Mouse (Mus musculus) embryonic facial prominence, embryonic 10.5 days (tissue): ENCODE data around the gene Sec31b. TPM values are rescaled to one million over a fixed set of nuclear protein-coding genes. Genes with fewer than 3 reads are reported as not detected.

Source experiments
- DNase-seq: peaks from one replicate; pipeline ENCODE4 v3.0.0-alpha.2; 2017; ENCODE audit warnings: low spot score
- H3K27ac ChIP-seq: fragments of 300-500 bp; sonication (generic); replicated peaks from 2 replicates; pipeline ENCODE4 v1.5.1; 2016; ENCODE audit warnings: mild to moderate bottlenecking
- H3K27me3 ChIP-seq: fragments of 300-500 bp; sonication (generic); replicated peaks from 2 replicates; pipeline ENCODE4 v1.6.1; 2016; ENCODE audit warnings: low read depth, mild to moderate bottlenecking; ENCODE audit not compliant: poor library complexity, severe bottlenecking
- H3K36me3 ChIP-seq: fragments of 300-500 bp; sonication (generic); replicated peaks from 2 replicates; pipeline ENCODE4 v1.6.1; 2016; ENCODE audit warnings: mild to moderate bottlenecking, moderate library complexity
- H3K4me1 ChIP-seq: fragments of 300-500 bp; sonication (generic); 2 replicates; pipeline ENCODE4 v1.6.1; 2016
- H3K4me3 ChIP-seq: fragments of 300-500 bp; sonication (generic); 2 replicates; pipeline ENCODE4 v1.5.1; 2016; ENCODE audit warnings: mild to moderate bottlenecking, moderate library complexity
- H3K9me3 ChIP-seq: fragments of 300-500 bp; sonication (generic); 2 replicates; pipeline ENCODE4 v1.6.1; 2016; ENCODE audit warnings: mild to moderate bottlenecking
- WGBS: fragments of 180-500 bp; shearing (Covaris S2); methylation state at CpG from one replicate; pipeline ENCODE4 v1.1.7; 2016; 5-methylcytosine and 5-hydroxymethylcytosine counted together
- polyA plus RNA-seq: library from polyadenylated mRNA; unstranded; fragments of >200 nt; fragmentation: Nextera tagmentation; extraction: Ambion mirVana; gene quantifications from 2 replicates; pipeline ENCODE4 v1.2.1, GENCODE M21; 2016

The Sec31b gene
- polyA plus RNA-seq, 1 experiment from 2014 or later = 0.66 TPM

- H3K4me1 ChIP-seq = peaks cover 25% of the 10 kb centered on the region
- no peaks in the 10 kb centered on the region for H3K9me3 ChIP-seq
- H3K27ac ChIP-seq = no peak overlapping the region
- no peak overlapping the region for H3K4me3 ChIP-seq
- no peaks in the 10 kb centered on the region for H3K36me3 ChIP-seq
- WGBS = 30% methylated on average over 7 of the region's 7 CpGs
- H3K27me3 ChIP-seq = peaks cover 96% of the 10 kb centered on the region
- peak; percentile 33 for DNase-seq
Observed at GRCm38 (mm10) chr19:44519152-44519551, 26.5 kb downstream of the Sec31b start.

DNA sequence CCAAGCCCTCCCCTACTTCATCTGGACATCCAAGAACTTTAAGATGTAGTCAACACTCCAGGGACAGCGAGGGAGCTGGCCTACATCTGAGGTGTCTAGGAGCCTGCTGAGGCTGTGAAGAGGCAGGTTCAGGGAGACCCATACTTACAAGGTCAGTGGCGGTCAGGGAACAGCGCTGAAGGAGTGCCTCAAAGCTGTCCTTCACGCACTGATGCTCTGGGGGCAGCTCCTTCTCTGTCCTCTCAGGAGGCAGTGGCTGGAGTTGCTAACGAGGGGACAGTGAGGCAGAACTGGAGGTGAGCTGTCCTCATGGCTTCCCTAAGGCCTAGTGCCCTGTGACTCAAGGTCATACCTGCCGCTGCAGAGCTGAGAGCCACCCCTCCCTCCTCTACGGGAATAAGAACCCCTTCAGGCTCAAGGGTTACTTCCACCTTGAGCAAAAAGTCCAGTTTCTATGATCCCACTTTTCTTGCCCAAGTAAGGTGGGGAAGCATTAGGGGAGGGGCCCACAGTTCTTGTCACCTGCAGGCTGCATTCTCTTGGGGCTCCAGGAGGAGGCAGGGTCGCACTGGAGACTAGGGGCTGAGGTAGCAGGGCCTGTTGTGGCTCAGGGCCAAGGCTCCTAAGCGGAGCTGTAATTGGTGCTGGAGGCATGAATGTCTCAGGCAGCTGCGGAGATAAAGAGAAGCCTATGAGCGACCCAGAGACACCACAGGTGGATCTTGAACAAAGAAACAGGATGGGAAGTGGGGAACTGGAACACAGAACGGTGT, 27.5 kb downstream of the Sec31b start:
- Histone ChIP-seq H3K4me3 (no peak overlapping the region), H3K27me3 (peaks cover 96% of the 10 kb centered on the region), H3K9me3 (no peaks in the 10 kb centered on the region), H3K4me1 (peaks cover 34% of the 10 kb centered on the region), H3K36me3 (no peaks in the 10 kb centered on the region), H3K27ac (no peak overlapping the region)
- no peak for DNase-seq
- WGBS = 46% methylated on average over 12 of the region's 12 CpGs

DNA sequence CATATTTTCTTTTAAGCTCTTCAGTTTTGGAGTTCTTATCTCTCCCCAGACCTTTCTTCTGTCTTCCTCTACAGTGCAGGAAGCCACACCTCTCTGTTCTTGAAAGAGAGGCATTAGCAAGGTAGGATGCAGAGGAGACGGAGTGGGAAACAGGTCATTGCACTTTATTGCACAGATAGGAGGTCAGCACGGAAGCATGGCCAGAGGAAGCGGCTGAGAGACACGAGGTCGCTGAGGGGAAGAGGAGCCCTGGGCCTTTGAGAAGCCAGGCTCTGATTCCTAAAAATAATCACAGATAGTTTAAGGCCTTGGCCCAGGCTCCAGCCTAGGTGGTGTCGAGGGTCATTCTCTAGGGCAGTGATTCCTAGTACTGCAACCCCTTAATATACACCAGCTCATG, 29.9 kb downstream of the Sec31b start:
- Histone ChIP-seq H3K4me1 (peaks cover 56% of the 10 kb centered on the region), H3K4me3 (no peak overlapping the region), H3K27ac (no peak overlapping the region), H3K27me3 (peaks cover 100% of the 10 kb centered on the region), H3K36me3 (no peaks in the 10 kb centered on the region), H3K9me3 (no peaks in the 10 kb centered on the region)
- no peak for DNase-seq
- 33% methylated on average over 6 of the region's 6 CpGs for WGBS

DNA sequence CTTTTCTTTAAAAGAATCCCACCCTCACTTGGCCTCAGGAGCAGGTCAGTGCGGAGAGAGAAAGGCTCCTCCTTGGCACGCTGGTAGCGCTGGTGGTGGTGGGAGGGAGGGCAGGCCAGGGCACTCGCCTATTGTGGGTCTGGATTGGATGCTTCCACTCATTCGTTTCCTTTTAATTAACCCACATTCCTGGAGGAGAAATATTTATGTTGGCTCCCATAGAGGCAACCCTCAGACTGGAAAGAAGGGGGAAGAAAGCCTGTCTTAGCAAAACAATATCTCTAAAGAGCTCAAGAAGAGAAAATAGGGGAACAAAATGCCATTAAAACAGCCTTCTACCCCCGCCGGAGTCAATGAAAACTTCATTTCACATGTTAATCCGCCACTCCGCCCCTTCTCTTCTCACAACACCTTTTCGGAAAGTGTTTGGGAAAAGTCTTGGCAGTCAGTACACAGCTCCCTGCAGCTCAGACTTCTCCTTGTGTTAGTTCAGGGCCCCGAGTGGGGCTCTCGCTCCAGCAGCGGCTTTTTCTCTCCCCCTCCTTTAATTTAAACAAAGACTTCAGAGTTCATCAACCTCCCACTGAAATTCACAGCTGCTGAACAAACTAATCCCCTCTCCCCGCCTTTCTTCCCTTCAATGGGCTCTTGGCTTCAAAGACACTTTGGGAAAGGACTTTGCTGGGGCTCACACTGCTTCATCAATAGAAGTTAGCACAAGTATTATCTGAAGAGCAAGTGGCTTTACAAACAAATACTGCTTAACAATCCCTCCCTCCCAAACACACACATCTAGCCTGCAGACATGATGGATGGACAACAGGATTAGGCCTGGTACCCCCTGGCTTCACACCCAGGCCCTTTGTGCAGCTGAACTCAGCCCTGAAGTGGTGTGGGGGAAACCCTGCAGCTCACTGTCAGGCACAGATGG, 30.9 kb downstream of the Sec31b start:
- 6% methylated on average over 14 of the region's 14 CpGs for WGBS
- H3K4me3 ChIP-seq = no peak overlapping the region; the same call in 1 of the 2 replicates
- peak; percentile 57 for DNase-seq

DNA sequence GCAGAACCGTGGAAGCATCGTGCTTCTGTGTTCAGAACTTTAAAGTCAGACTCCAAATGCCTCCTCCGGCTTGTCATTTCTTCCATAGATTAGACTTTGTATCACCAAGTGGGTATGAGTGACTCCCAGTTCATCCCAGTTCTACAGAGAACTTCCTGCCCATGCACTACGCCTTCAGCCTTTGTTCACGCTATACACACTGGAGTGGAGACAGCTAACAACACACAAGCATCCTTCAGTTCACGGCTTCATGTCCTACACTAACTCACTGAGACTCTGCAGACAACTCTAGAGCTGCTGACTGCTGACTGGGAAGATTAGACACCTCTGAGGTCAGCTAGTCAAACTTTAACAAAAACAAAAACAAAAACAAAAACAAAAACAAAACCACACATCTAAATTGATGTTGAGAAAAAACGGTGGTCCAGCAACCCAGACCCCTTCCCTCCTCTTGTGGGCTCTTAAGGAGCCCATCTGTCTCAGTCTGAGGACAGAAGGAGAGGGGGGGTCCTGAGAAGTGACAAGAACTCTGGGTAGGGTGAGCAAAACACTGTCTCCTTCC, 31.7 kb downstream of the Sec31b start:
- Histone ChIP-seq H3K27ac (no peak overlapping the region), H3K4me1 (peaks cover 64% of the 10 kb centered on the region)
- 13% methylated on average over 7 of the region's 7 CpGs for WGBS

More for the DNA sequence above, 30.9 kb downstream of the Sec31b start:
- Histone ChIP-seq H3K4me1 (peaks cover 66% of the 10 kb centered on the region), H3K9me3 (no peaks in the 10 kb centered on the region), H3K27me3 (peaks cover 100% of the 10 kb centered on the region), H3K36me3 (no peaks in the 10 kb centered on the region), H3K27ac (no peak overlapping the region)

GRCm38 (mm10) chr19:44513054-44513833, 32.4 kb downstream of the Sec31b start:
- Histone ChIP-seq H3K9me3 (no peaks in the 10 kb centered on the region), H3K27ac (no peak overlapping the region), H3K27me3 (peaks cover 100% of the 10 kb centered on the region), H3K4me3 (no peak overlapping the region), H3K4me1 (peaks cover 63% of the 10 kb centered on the region), H3K36me3 (no peaks in the 10 kb centered on the region)
- DNase-seq = peak; percentile 47
- 5% methylated on average over 11 of the region's 11 CpGs for WGBS

More for the DNA sequence above, 31.7 kb downstream of the Sec31b start:
- Histone ChIP-seq H3K4me3 (no peak overlapping the region; the same call in 1 of the 2 replicates), H3K9me3 (no peaks in the 10 kb centered on the region), H3K36me3 (no peaks in the 10 kb centered on the region), H3K27me3 (peaks cover 100% of the 10 kb centered on the region)
- DNase-seq = no peak

DNA sequence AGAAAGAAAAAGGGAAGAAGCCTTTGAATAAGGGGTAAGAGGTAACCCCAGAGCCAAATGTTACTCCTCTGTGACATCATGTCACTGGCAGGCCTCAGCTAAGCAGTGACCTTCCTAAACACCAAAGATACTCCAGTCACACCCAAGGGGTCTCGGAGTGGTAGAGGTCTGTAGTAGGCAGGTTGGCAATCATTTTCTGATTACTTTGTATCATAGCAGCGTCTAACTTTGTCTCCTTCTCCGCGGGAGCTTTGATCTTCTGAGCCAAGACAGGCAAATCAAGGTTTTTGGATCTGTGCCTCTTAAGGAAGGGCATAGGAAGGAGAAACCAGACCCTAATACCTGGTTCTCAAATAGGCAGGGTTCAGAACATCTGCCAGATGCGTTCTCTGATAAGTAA, 33.1 kb downstream of the Sec31b start:
- Histone ChIP-seq H3K4me1 (peaks cover 63% of the 10 kb centered on the region), H3K27me3 (peaks cover 100% of the 10 kb centered on the region), H3K27ac (no peak overlapping the region), H3K4me3 (no peak overlapping the region), H3K9me3 (no peaks in the 10 kb centered on the region), H3K36me3 (no peaks in the 10 kb centered on the region)
- no peak for DNase-seq
- 16% methylated on average over 5 of the region's 5 CpGs for WGBS

DNA sequence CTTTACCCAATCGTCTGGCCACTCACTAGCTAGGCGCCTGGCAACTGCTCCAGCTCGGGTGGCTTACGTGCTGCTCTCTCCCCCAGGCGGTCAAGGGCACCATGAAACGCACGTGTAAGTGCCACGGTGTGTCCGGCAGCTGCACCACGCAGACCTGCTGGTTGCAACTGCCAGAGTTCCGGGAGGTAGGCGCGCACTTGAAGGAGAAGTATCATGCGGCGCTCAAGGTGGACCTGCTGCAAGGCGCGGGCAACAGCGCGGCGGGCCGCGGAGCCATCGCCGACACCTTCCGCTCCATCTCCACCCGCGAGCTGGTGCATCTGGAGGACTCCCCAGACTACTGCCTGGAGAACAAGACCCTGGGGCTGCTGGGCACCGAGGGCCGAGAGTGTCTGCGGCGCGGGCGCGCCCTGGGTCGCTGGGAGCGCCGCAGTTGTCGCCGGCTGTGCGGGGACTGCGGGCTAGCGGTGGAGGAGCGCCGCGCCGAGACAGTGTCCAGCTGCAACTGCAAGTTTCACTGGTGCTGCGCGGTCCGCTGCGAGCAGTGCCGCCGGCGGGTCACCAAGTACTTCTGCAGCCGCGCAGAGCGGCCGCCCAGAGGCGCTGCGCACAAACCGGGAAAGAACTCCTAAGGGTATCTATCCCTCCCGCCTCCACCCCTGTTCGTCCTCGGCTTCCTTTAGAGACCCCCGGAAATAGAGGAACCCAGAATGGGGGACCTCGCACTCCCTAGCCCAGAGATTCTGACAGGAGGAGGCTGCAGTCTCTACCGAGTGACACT, 34.0 kb downstream of the Sec31b start:
- H3K27me3 ChIP-seq = peaks cover 100% of the 10 kb centered on the region
- peak overlapping the region; percentile 64 for H3K4me3 ChIP-seq
- DNase-seq = peak; percentile 77
- peaks cover 63% of the 10 kb centered on the region for H3K4me1 ChIP-seq
- WGBS = under 1% methylated on average over 66 of the region's 66 CpGs
- H3K9me3 ChIP-seq = no peaks in the 10 kb centered on the region
- peak overlapping the region; percentile 52 for H3K27ac ChIP-seq
- H3K36me3 ChIP-seq = no peaks in the 10 kb centered on the region

- H3K36me3 ChIP-seq = no peaks in the 10 kb centered on the region
- H3K4me3 ChIP-seq = peak overlapping the region; percentile 64
- no peaks in the 10 kb centered on the region for H3K9me3 ChIP-seq
- H3K27ac ChIP-seq = no peak overlapping the region
- peaks cover 100% of the 10 kb centered on the region for H3K27me3 ChIP-seq
- peaks cover 58% of the 10 kb centered on the region for H3K4me1 ChIP-seq
- WGBS = 3% methylated on average over 12 of the region's 12 CpGs
- DNase-seq = no peak
Observed at GRCm38 (mm10) chr19:44510534-44511175, 35.0 kb downstream of the Sec31b start.

- Histone ChIP-seq H3K27me3 (peaks cover 100% of the 10 kb centered on the region), H3K4me1 (peaks cover 15% of the 10 kb centered on the region), H3K4me3 (no peak overlapping the region), H3K27ac (no peak overlapping the region), H3K36me3 (no peaks in the 10 kb centered on the region), H3K9me3 (no peaks in the 10 kb centered on the region)
- DNase-seq = no peak
- WGBS = 81% methylated on average over 4 of the region's 4 CpGs
Observed at GRCm38 (mm10) chr19:44502741-44503140, 42.9 kb downstream of the Sec31b start.

- Histone ChIP-seq H3K9me3 (no peaks in the 10 kb centered on the region), H3K4me1 (peaks cover 15% of the 10 kb centered on the region), H3K27ac (no peak overlapping the region), H3K36me3 (no peaks in the 10 kb centered on the region), H3K4me3 (no peak overlapping the region), H3K27me3 (peaks cover 100% of the 10 kb centered on the region)
- DNase-seq = no peak
- WGBS = 80% methylated on average over 6 of the region's 6 CpGs
Observed at GRCm38 (mm10) chr19:44501925-44502324, 43.7 kb downstream of the Sec31b start.
